Mouse (Mus musculus) frontal cortex, adult 2 months (tissue): ENCODE measurements at regions not wholly inside any gene's neighbourhood (a gene's known extent, or its start where the extent isn't known, plus 50 kb on each side); places are given as distances from the start of the nearest gene placed in this dataset.
A peak's percentile ranks its signal among the peaks of the same experiment; 100 is the strongest.

Source experiments
- DNase-seq, 2 experiments: peaks; one replicate each; pipeline ENCODE4 v3.0.0; 2022; ENCODE audit warnings: low spot score in 1 of 2; ENCODE audit errors: extremely low spot score in 1 of 2

GRCm38 (mm10) chr1:193448793-193449393, 78.8 kb upstream of the Camk1g start:
- no peak for DNase-seq

- peak; percentile 45 to 60 for DNase-seq
Measured at GRCm38 (mm10) chr1:193447647-193448046, 77.5 kb upstream of the Camk1g start.

GRCm38 (mm10) chr1:193443964-193444676, 74.0 kb upstream of the Camk1g start:
- DNase-seq = peak in 1 of 2 experiments; percentile 32

- DNase-seq = no peak
Measured at GRCm38 (mm10) chr1:193440512-193440911, 70.4 kb upstream of the Camk1g start.

- DNase-seq = no peak
Measured at GRCm38 (mm10) chr1:193434281-193434680, 64.2 kb upstream of the Camk1g start.

GRCm38 (mm10) chr1:193433493-193434021, 63.5 kb upstream of the Camk1g start:
- DNase-seq = no peak

- DNase-seq = no peak
Measured at GRCm38 (mm10) chr1:193430231-193430630, 60.1 kb upstream of the Camk1g start.

GRCm38 (mm10) chr1:193423653-193424075, 53.6 kb upstream of the Camk1g start:
- no peak for DNase-seq

GRCm38 (mm10) chr1:193422886-193423285, 52.8 kb upstream of the Camk1g start:
- DNase-seq = no peak

GRCm38 (mm10) chr1:193421820-193422219, 51.7 kb upstream of the Camk1g start:
- DNase-seq = no peak

- DNase-seq = no peak
Measured at GRCm38 (mm10) chr1:193421414-193421813, 51.3 kb upstream of the Camk1g start.
